Mouse (Mus musculus) heart, adult 2 months (tissue): Measurements from ENCODE around the gene Pla2g4b.

Source experiments
- CTCF ChIP-seq: fragments of 200-600 bp; IDR thresholded peaks from 2 replicates; pipeline ENCODE4 v1.8.1; 2022; ENCODE audit warnings: antibody characterized with exemption, mild to moderate bottlenecking, moderate library complexity
- EP300 ChIP-seq: fragments of 200-500 bp; IDR thresholded peaks from 2 replicates; pipeline ENCODE4 v1.6.1; 2011; ENCODE audit warnings: low read depth, low read length, control low read depth; ENCODE audit not compliant: insufficient read depth
- POLR2A ChIP-seq: fragments of 200-500 bp; IDR thresholded peaks from 2 replicates; pipeline ENCODE4 v1.6.1; 2011; ENCODE audit warnings: mild to moderate bottlenecking, low read depth, low read length, control low read depth; ENCODE audit not compliant: insufficient read depth

DNA sequence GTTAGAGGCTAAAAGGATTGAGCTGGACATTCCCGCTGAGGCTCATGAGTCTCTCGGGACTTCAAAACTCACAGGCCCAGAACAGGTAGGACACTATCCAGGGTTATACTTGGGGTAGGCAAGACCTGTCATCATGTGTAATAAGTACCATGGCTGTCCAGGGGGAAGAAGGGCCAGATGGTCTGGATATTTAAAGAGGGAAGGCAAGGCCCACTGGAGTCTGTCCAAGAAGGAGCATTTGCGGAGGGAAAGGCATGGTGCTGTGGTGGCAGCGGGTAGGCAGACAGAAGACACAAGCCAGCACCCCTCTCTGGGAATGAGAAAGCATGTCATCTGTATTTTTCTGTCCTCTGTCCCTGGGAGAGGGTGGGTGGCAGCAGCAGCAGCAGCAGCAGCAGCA lies 40.9 kb downstream of the Pla2g4b start:
- TF ChIP-seq CTCF (no peak), EP300 (no peak), POLR2A (no peak)
